Mouse (Mus musculus): Measurements from ENCODE around the gene Mark3.
"Not testable (repeated sequence)": the region's sequence is repeated elsewhere in the genome, so short reads cannot be mapped to it uniquely, and the experiment has no call there.

Mark3 gene

DNA sequence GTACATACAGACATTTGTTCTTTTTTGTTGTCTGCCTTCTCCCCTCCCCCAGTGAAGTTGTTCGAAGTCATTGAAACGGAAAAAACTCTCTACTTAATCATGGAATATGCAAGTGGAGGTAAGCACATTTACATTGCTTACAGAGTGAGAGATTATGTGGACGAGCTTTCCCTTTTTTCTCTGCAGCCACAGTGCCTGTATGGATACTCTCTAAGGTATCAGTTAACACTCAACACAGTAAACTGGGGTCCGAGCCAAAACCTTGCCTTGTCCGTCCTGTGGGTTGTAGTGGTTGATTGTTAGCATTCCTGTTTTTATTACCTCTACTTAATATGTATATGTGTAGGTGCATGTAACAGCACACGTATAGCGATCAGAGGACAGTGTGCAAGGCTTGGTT is 43.9 kb downstream of the Mark3 start:
- Histone ChIP-seq H3K4me1 (replicated peaks; ENCODE audit: low read depth, low read length) (no peaks in the 10 kb centered on the region), H3K27me3 (ENCODE audit: insufficient read depth, low read length) (no peaks in the 10 kb centered on the region), H3K9me3 (ENCODE audit: low read length) (no peaks in the 10 kb centered on the region), H3K4me3 (replicated peaks; ENCODE audit: low read length) (no peak overlapping the region), H3K36me3 (ENCODE audit: insufficient read depth, low read length) (peaks cover 72% of the 10 kb centered on the region)
- TF ChIP-seq NANOG (IDR thresholded peaks at IDR 0.05; ENCODE audit: borderline replicate concordance, low read length) = no peak
- no peak for TF ChIP-seq POU5F1 (IDR thresholded peaks at IDR 0.05; ENCODE audit: borderline replicate concordance, low read length)
- no peak for TF ChIP-seq CTCF (conservative IDR thresholded peaks at IDR 0.05; ENCODE audit: low read length)

DNA sequence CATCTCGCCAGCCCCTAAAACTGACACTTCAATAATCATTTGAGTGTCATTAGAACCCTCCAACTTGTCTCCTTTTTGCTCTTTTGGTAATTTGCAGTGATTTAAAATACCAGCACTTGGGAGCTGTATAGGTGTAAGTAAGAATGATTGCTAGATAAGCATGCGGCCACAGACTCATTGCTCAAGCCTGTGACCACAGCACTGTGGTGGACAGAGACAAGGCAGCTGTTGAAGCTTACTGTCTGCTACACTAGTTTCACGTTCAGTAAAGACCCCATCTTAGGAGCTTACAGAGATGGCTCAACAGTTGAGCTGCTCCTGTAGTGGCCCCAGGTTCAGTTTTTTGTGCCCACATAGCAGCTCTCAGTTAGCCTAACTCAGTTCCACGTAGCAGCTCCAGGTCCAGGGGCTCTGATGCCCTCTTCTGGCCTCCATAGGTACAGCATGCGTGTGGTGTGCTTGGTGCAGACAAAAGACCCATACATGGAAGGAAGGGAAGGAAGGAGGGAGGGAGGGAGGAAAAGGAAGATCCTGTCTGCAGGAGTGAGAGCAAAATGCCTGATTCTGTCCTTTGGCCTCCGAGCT is 73.8 kb downstream of the Mark3 start:
- H3K4me1 ChIP-seq (replicated peaks; ENCODE audit: low read depth, low read length) = peaks cover 7% of the 10 kb centered on the region; the same call in 1 of the 2 replicates
- no peaks in the 10 kb centered on the region for H3K27me3 ChIP-seq (ENCODE audit: insufficient read depth, low read length)
- no peak overlapping the region for H3K4me3 ChIP-seq (replicated peaks; ENCODE audit: low read length)
- TF ChIP-seq NANOG (IDR thresholded peaks at IDR 0.05; ENCODE audit: borderline replicate concordance, low read length) (no peak), POU5F1 (IDR thresholded peaks at IDR 0.05; ENCODE audit: borderline replicate concordance, low read length) (no peak), CTCF (conservative IDR thresholded peaks at IDR 0.05; ENCODE audit: low read length) (peak; percentile 80)
- H3K36me3 ChIP-seq (ENCODE audit: insufficient read depth, low read length) = peaks cover 96% of the 10 kb centered on the region
- no peaks in the 10 kb centered on the region for H3K9me3 ChIP-seq (ENCODE audit: low read length)

DNA sequence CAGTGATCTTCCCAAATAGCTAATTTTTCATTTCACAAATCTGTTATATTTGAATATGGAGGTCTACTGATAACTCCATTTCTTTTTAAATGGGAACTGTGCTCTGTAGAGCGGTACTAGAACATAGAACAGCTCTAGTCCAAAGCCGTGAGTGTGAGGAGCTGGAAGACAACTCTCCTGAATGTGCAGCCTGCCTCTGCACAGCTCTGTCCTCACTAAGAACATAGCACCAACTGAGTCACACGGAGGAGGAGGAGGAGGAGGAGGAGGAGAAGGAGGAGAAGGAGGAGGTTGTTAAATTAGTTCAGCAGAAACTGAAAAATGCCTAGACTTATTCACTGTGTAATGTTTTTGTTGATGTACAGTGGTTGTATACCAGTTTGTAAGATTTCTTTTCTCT is 78.6 kb downstream of the Mark3 start:
- H3K4me1 ChIP-seq (replicated peaks; ENCODE audit: low read depth, low read length) = peaks cover 21% of the 10 kb centered on the region
- H3K36me3 ChIP-seq (ENCODE audit: insufficient read depth, low read length) = peaks cover 92% of the 10 kb centered on the region
- no peaks in the 10 kb centered on the region for H3K9me3 ChIP-seq (ENCODE audit: low read length)
- H3K4me3 ChIP-seq (replicated peaks; ENCODE audit: low read length) = no peak overlapping the region
- TF ChIP-seq CTCF (conservative IDR thresholded peaks at IDR 0.05; ENCODE audit: low read length) (no peak), NANOG (IDR thresholded peaks at IDR 0.05; ENCODE audit: borderline replicate concordance, low read length) (no peak), POU5F1 (IDR thresholded peaks at IDR 0.05; ENCODE audit: borderline replicate concordance, low read length) (no peak)
- H3K27me3 ChIP-seq (ENCODE audit: insufficient read depth, low read length) = no peaks in the 10 kb centered on the region

DNA sequence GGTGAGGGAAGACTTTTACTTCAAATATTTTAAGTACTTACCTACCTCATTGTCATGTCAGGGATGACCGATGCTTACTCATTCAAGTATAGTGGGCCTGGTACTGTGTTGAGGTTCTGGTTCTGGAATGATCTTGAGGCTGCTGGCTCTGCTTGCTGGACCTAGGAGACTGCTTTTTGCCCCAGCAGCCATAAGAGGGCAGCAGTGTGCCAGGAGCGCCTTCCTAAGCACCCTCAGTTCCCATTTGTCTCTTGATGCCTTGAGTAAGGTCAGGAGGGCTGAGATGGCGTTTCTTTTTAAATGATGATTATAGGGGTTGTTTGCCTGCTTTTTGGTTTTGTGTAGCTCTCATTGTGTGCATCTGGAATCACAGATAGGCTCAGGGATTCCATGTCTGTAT is 79.1 kb downstream of the Mark3 start:
- H3K36me3 ChIP-seq (ENCODE audit: insufficient read depth, low read length) = peaks cover 87% of the 10 kb centered on the region
- no peaks in the 10 kb centered on the region for H3K27me3 ChIP-seq (ENCODE audit: insufficient read depth, low read length)
- H3K4me1 ChIP-seq (replicated peaks; ENCODE audit: low read depth, low read length) = peaks cover 21% of the 10 kb centered on the region
- H3K4me3 ChIP-seq (replicated peaks; ENCODE audit: low read length) = no peak overlapping the region
- TF ChIP-seq NANOG (IDR thresholded peaks at IDR 0.05; ENCODE audit: borderline replicate concordance, low read length) = no peak
- peak; percentile 74 for TF ChIP-seq CTCF (conservative IDR thresholded peaks at IDR 0.05; ENCODE audit: low read length)
- H3K9me3 ChIP-seq (ENCODE audit: low read length) = no peaks in the 10 kb centered on the region

DNA sequence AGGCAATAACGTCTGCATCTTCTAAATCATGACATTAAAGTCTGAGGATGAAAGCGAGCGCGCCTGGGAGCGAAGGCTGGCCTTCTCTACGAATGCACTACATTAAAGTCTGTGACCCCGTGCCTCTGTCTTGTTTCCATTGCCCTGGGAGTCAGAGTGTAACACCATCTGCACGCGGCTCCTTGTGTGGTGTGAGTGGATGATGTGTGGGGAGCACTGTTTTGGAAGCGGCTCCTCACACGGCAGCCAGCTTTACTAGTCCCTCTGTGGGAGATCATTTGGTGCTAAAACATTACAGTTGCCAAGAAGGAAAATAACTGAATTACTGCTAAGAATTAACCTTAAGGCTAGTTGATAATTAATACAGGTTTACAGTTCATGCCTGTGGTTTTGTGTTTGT is 81.4 kb downstream of the Mark3 start:
- TF ChIP-seq CTCF (conservative IDR thresholded peaks at IDR 0.05; ENCODE audit: low read length) (no peak), NANOG (IDR thresholded peaks at IDR 0.05; ENCODE audit: borderline replicate concordance, low read length) (no peak), POU5F1 (IDR thresholded peaks at IDR 0.05; ENCODE audit: borderline replicate concordance, low read length) (no peak)
- H3K27me3 ChIP-seq (ENCODE audit: insufficient read depth, low read length) = no peaks in the 10 kb centered on the region
- no peaks in the 10 kb centered on the region for H3K9me3 ChIP-seq (ENCODE audit: low read length)
- no peak overlapping the region for H3K4me3 ChIP-seq (replicated peaks; ENCODE audit: low read length)
- peaks cover 38% of the 10 kb centered on the region for H3K4me1 ChIP-seq (replicated peaks; ENCODE audit: low read depth, low read length)
- H3K36me3 ChIP-seq (ENCODE audit: insufficient read depth, low read length) = peaks cover 73% of the 10 kb centered on the region

DNA sequence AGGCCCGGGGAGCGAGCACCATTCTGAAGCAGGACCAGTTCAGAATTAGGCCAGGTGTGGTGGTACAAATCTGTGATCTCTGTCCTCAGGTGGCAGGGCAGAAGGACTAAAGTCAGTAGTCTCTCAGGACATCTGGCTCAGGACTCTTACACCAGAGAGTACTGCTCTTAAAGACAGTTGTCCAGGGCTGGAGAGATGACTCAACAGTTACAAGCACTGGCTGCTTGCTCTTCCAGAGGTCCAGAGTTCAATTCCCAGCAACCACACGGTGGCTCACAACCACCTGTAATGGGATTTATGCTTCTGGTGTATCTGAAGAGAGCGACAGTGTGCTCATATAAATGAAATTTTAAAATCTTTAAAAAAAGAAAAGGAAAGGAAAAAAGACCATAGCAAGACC is 85.0 kb downstream of the Mark3 start:
- H3K9me3 ChIP-seq (ENCODE audit: low read length) = no peaks in the 10 kb centered on the region
- H3K36me3 ChIP-seq (ENCODE audit: insufficient read depth, low read length) = peaks cover 44% of the 10 kb centered on the region
- TF ChIP-seq NANOG (IDR thresholded peaks at IDR 0.05; ENCODE audit: borderline replicate concordance, low read length) (no peak), CTCF (conservative IDR thresholded peaks at IDR 0.05; ENCODE audit: low read length) (no peak), POU5F1 (IDR thresholded peaks at IDR 0.05; ENCODE audit: borderline replicate concordance, low read length) (no peak)
- peaks cover 69% of the 10 kb centered on the region for H3K4me1 ChIP-seq (replicated peaks; ENCODE audit: low read depth, low read length)
- H3K27me3 ChIP-seq (ENCODE audit: insufficient read depth, low read length) = no peaks in the 10 kb centered on the region
- no peak overlapping the region for H3K4me3 ChIP-seq (replicated peaks; ENCODE audit: low read length)

DNA sequence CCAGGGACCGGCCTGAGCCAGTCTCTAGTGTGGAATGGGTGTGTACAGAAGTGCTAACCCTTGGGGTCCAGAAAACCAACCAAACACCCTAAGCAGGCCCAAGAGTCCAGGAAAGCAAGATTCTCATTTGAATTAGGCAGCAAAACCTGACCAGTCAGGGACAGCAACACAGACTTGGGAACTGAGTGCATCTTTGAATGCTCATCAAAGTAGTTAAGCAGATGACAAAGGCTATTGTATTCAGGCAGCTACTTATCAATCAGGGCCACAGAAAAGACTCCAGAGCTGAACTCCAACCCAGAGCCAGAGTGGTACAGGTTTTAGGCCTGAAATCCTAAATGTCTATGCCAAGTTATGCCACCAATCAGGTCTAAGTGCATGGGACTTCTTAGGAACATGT is 86.3 kb downstream of the Mark3 start:
- Histone ChIP-seq H3K36me3 (ENCODE audit: insufficient read depth, low read length) (peaks cover 31% of the 10 kb centered on the region), H3K4me3 (replicated peaks; ENCODE audit: low read length) (no peak overlapping the region), H3K9me3 (ENCODE audit: low read length) (no peaks in the 10 kb centered on the region), H3K4me1 (replicated peaks; ENCODE audit: low read depth, low read length) (peaks cover 82% of the 10 kb centered on the region), H3K27me3 (ENCODE audit: insufficient read depth, low read length) (no peaks in the 10 kb centered on the region)
- TF ChIP-seq POU5F1 (IDR thresholded peaks at IDR 0.05; ENCODE audit: borderline replicate concordance, low read length) (no peak), NANOG (IDR thresholded peaks at IDR 0.05; ENCODE audit: borderline replicate concordance, low read length) (peak; percentile 64; the same call in 1 of the 2 replicates)

DNA sequence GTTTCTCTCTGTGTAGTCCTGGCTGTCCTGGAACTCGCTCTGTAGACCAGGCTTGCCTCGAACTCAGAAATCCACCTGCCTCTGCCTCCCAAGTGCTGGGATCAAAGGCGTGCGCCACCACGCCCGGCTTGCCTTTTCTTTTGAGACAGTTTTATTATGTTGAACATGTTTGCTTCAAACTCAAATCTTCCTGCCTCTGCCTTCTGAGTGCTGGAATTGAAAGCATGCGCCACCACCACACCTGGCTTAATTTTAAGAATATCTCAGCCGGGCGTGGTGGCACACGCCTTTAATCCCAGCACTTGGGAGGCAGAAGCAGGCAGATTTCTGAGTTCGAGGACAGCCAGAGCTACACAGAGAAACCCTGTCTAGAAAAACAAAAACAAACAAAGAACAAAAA is 87.2 kb downstream of the Mark3 start:
- not testable (repeated sequence) for H3K27me3 ChIP-seq (ENCODE audit: insufficient read depth, low read length); H3K4me3 ChIP-seq (replicated peaks; ENCODE audit: low read length); H3K9me3 ChIP-seq (ENCODE audit: low read length)
- peaks cover 21% of the 10 kb centered on the region for H3K36me3 ChIP-seq (ENCODE audit: insufficient read depth, low read length)
- peaks cover 92% of the 10 kb centered on the region for H3K4me1 ChIP-seq (replicated peaks; ENCODE audit: low read depth, low read length)

Data from E14TG2a.4 (cell line).